Comparison of ENCODE assay signal across 14 mouse cellular contexts in genomic region chr2:166764051-166764450, GRCm38 (mm10). TPM values are rescaled to one million over a fixed set of nuclear protein-coding genes. Genes with fewer than 3 reads are reported as not detected.
DNase-seq lines count a peak whose midpoint lies in the region; ATAC-seq lines count a peak whose summit lies in the region.
"Had no signal": no experiment of that assay in that cellular context is flagged by ENCODE, and none has a peak within 500 bp of the region (broad histone marks: within the 10 kb centered on the region; RNA-seq: fewer than 3 reads in every experiment).

No protein-coding gene starts in this region.

- peak; percentile 9; the same call in 1 of the 2 replicates for ATAC-seq in frontal cortex, adult (ENCODE audit: low TSS enrichment)
- ATAC-seq in neural tube, embryonic 15.5 days (ENCODE audit: low FRiP score), result no peak
- ATAC-seq in embryonic facial prominence, embryonic 15.5 days (ENCODE audit: insufficient number of reproducible peaks, low FRiP score, low TSS enrichment, low read depth), result no peak; the same call in 1 of the 2 replicates
- ATAC-seq in neural tube, embryonic 11.5 days (ENCODE audit: insufficient read depth, low FRiP score, low TSS enrichment), result no peak
- ATAC-seq: Patski had no signal

- no peaks in the 10 kb centered on the region for H3K9me3 ChIP-seq in neural tube, embryonic 15.5 days (replicated peaks)
- no peaks in the 10 kb centered on the region for H3K9me3 ChIP-seq in embryonic facial prominence, embryonic 15.5 days (replicated peaks)
- no peaks in the 10 kb centered on the region for H3K9me3 ChIP-seq in neural tube, embryonic 11.5 days (ENCODE audit: control insufficient read depth, low read length)

- H3K4me1 ChIP-seq in neural tube, embryonic 15.5 days, result peaks cover 12% of the 10 kb centered on the region
- peaks cover 10% of the 10 kb centered on the region for H3K4me1 ChIP-seq in embryonic facial prominence, embryonic 15.5 days
- H3K4me1 ChIP-seq in neural tube, embryonic 11.5 days (ENCODE audit: control insufficient read depth, insufficient read depth, low read length), result peaks cover 3% of the 10 kb centered on the region; the same call in 1 of the 2 replicates

- no peak overlapping the region for H3K27ac ChIP-seq in neural tube, embryonic 15.5 days (replicated peaks)
- H3K27ac ChIP-seq in embryonic facial prominence, embryonic 15.5 days (replicated peaks), result peak overlapping the region; percentile 69; the same call in 1 of the 2 replicates
- H3K27ac ChIP-seq in neural tube, embryonic 11.5 days (ENCODE audit: low read depth, low read length), result no peak overlapping the region

- 19% methylated on average over 5 of the region's 5 CpGs for WGBS in neural tube, embryonic 15.5 days
- 23% methylated on average over 5 of the region's 5 CpGs for WGBS in embryonic facial prominence, embryonic 15.5 days
- 8% methylated on average over 5 of the region's 5 CpGs for WGBS in neural tube, embryonic 11.5 days

- H3K27me3 ChIP-seq in neural tube, embryonic 15.5 days (replicated peaks), result no peaks in the 10 kb centered on the region
- H3K27me3 ChIP-seq in embryonic facial prominence, embryonic 15.5 days, result no peaks in the 10 kb centered on the region
- H3K27me3 ChIP-seq in neural tube, embryonic 11.5 days (ENCODE audit: control insufficient read depth, insufficient read depth, low read length), result no peaks in the 10 kb centered on the region

- DNase-seq in frontal cortex, postnatal 25 days (ENCODE audit: low spot score in 2 of 2), result no peak
- peak; percentile 41 for DNase-seq in neural tube, embryonic 10.5 days (ENCODE audit: extremely low spot score, low spot score)
- DNase-seq in neural tube, embryonic 11.5 days (ENCODE audit: low spot score), result peak; percentile 23
- DNase-seq in ovary, postnatal 10 days (ENCODE audit: low spot score), result no peak
- no peak for DNase-seq in cerebellum, adult 11-12 months
- DNase-seq: cerebellum, adult 18-20 months; gastrocnemius, postnatal 14 days; kidney, adult 9 months; lung, adult 2 months; lung, postnatal 4 days had no signal

- H3K4me3 ChIP-seq in neural tube, embryonic 15.5 days (replicated peaks), result no peak overlapping the region
- H3K4me3 ChIP-seq in embryonic facial prominence, embryonic 15.5 days (replicated peaks), result no peak overlapping the region
- no peak overlapping the region for H3K4me3 ChIP-seq in neural tube, embryonic 11.5 days (ENCODE audit: low read depth, low read length)

- no peak overlapping the region for H3K9ac ChIP-seq in neural tube, embryonic 15.5 days (replicated peaks)
- H3K9ac ChIP-seq in embryonic facial prominence, embryonic 15.5 days, result no peak overlapping the region
- H3K9ac ChIP-seq in neural tube, embryonic 11.5 days (ENCODE audit: low read length), result no peak overlapping the region

- no peaks in the 10 kb centered on the region for H3K36me3 ChIP-seq in neural tube, embryonic 15.5 days
- H3K36me3 ChIP-seq in embryonic facial prominence, embryonic 15.5 days, result no peaks in the 10 kb centered on the region
- H3K36me3 ChIP-seq in neural tube, embryonic 11.5 days (ENCODE audit: control insufficient read depth, insufficient read depth, low read length), result no peaks in the 10 kb centered on the region

- no peak overlapping the region for H3K4me2 ChIP-seq in neural tube, embryonic 15.5 days
- H3K4me2 ChIP-seq in embryonic facial prominence, embryonic 15.5 days (replicated peaks), result no peak overlapping the region
- no peak overlapping the region for H3K4me2 ChIP-seq in neural tube, embryonic 11.5 days (ENCODE audit: low read depth)

RNA-seq across cellular contexts. Expression of gene Trp53rkb, which starts 28.3 kb away (rescaled TPM):
- polyA plus RNA-seq in neural tube, embryonic 15.5 days (2015; fragmentation: Nextera tagmentation; extraction: Ambion mirVana), result 9.1 and 10.3 TPM in 2 replicates
- polyA plus RNA-seq in embryonic facial prominence, embryonic 15.5 days (2015; fragmentation: Nextera tagmentation; extraction: Ambion mirVana), result 7.2 and 8.3 TPM in 2 replicates
- 10.4 and 11.5 TPM in 2 replicates for polyA plus RNA-seq in neural tube, embryonic 11.5 days (2014; fragmentation: Nextera tagmentation; extraction: Ambion mirVana)

RNA-seq across cellular contexts. Expression of gene Arfgef2, which starts 41.3 kb away (rescaled TPM):
- 4.1 and 4.6 TPM in 2 replicates for polyA plus RNA-seq in neural tube, embryonic 15.5 days (2015; fragmentation: Nextera tagmentation; extraction: Ambion mirVana)
- 4.5 TPM in 2 replicates for polyA plus RNA-seq in embryonic facial prominence, embryonic 15.5 days (2015; fragmentation: Nextera tagmentation; extraction: Ambion mirVana)
- polyA plus RNA-seq in neural tube, embryonic 11.5 days (2014; fragmentation: Nextera tagmentation; extraction: Ambion mirVana), result 6.0 and 6.2 TPM in 2 replicates

RNA-seq across cellular contexts. Expression of gene Prex1, which starts 50.4 kb away (rescaled TPM):
- 22.0 and 24.9 TPM in 2 replicates for polyA plus RNA-seq in neural tube, embryonic 15.5 days (2015; fragmentation: Nextera tagmentation; extraction: Ambion mirVana)
- 25.5 and 28.0 TPM in 2 replicates for polyA plus RNA-seq in embryonic facial prominence, embryonic 15.5 days (2015; fragmentation: Nextera tagmentation; extraction: Ambion mirVana)
- polyA plus RNA-seq in neural tube, embryonic 11.5 days (2014; fragmentation: Nextera tagmentation; extraction: Ambion mirVana), result 28.9 and 31.9 TPM in 2 replicates

Comparison
In these comparisons a context has a peak if more than half of its experiments do, and no peak if none do; other contexts are left out.
1. DNase-seq: peak in neural tube, embryonic 10.5 days (single experiment) and neural tube, embryonic 11.5 days (single experiment); none in frontal cortex, postnatal 25 days (0 of 2), ovary, postnatal 10 days (single experiment) and cerebellum, adult 11-12 months (single experiment).